Mouse (Mus musculus): Measurements from ENCODE around the gene Nrf1.

GRCm38 (mm10) chr6:30160408-30160807 is 112.6 kb downstream of the Nrf1 start:
- TF ChIP-seq CTCF (IDR thresholded peaks at IDR 0.05; ENCODE audit: borderline replicate concordance, control insufficient read depth, extremely low read depth, insufficient read depth, low read length, poor library complexity) = no peak
- TF ChIP-seq POLR2A (IDR thresholded peaks at IDR 0.05; ENCODE audit: control insufficient read depth, extremely low read depth, insufficient read depth, low read length, poor library complexity) = no peak

All from thymus, adult 2 months (tissue).